Mouse (Mus musculus) stomach, postnatal 0 days (tissue): Measurements from ENCODE around the gene Ppp2r3d. TPM values are rescaled to one million over a fixed set of nuclear protein-coding genes. Genes with fewer than 3 reads are reported as not detected.

ENCODE experiments used
- ATAC-seq: fragments of 200-750 bp; cut with Nextera tagmentation; 2 replicates; pipeline ENCODE4 v1.8.0; 2017; ENCODE audit not compliant: low FRiP score, low TSS enrichment
- DNase-seq: peaks from one replicate; pipeline ENCODE4 v3.0.0-alpha.2; 2016; ENCODE audit warnings: low spot score
- H3K27ac ChIP-seq: fragments of 300-500 bp; sonication (generic); replicated peaks from 2 replicates; pipeline ENCODE4 v1.5.1; 2014; ENCODE audit warnings: mild to moderate bottlenecking, control low read depth
- H3K27me3 ChIP-seq: fragments of 300-500 bp; sonication (generic); 2 replicates; pipeline ENCODE4 v1.6.1; 2014; ENCODE audit warnings: low read length; ENCODE audit not compliant: control insufficient read depth, insufficient read depth
- H3K36me3 ChIP-seq: fragments of 300-500 bp; sonication (generic); 2 replicates; pipeline ENCODE4 v1.6.1; 2014; ENCODE audit warnings: low read length, mixed read lengths; ENCODE audit not compliant: control insufficient read depth, insufficient read depth
- H3K4me1 ChIP-seq: fragments of 300-500 bp; sonication (generic); replicated peaks from 2 replicates; pipeline ENCODE4 v1.6.1; 2014; ENCODE audit warnings: antibody characterized with exemption; ENCODE audit not compliant: control insufficient read depth, insufficient read depth
- H3K4me2 ChIP-seq: fragments of 300-500 bp; sonication (generic); replicated peaks from 2 replicates; pipeline ENCODE4 v1.6.1; 2014; ENCODE audit warnings: low read depth, mild to moderate bottlenecking, control low read depth, moderate library complexity
- H3K4me3 ChIP-seq: fragments of 300-500 bp; sonication (generic); 2 replicates; pipeline ENCODE4 v1.5.1; 2014; ENCODE audit warnings: low read depth, low read length, control low read depth
- H3K9ac ChIP-seq: fragments of 300-500 bp; sonication (generic); 2 replicates; pipeline ENCODE4 v1.6.1; 2014; ENCODE audit warnings: mild to moderate bottlenecking, low read length, control low read depth, mixed read lengths
- H3K9me3 ChIP-seq: fragments of 300-500 bp; sonication (generic); 2 replicates; pipeline ENCODE4 v1.6.1; 2016; ENCODE audit warnings: low read length; ENCODE audit not compliant: control insufficient read depth
- CTCF ChIP-seq: IDR thresholded peaks from 2 replicates; pipeline ENCODE4 v1.5.1; 2016; ENCODE audit warnings: antibody characterized with exemption, low read depth, mild to moderate bottlenecking, moderate library complexity
- EP300 ChIP-seq: optimal IDR thresholded peaks from 2 replicates; pipeline ENCODE3; 2016; ENCODE audit warnings: antibody characterized with exemption
- WGBS: fragments of 180-500 bp; shearing (Covaris S2); extraction: QIAGEN DNeasy Blood & Tissue Kit; methylation state at CpG from one replicate; pipeline ENCODE4 v1.1.7; 2014; 5-methylcytosine and 5-hydroxymethylcytosine counted together
- polyA plus RNA-seq: library from polyadenylated mRNA; unstranded; fragments of >200 nt; fragmentation: Nextera tagmentation; extraction: Ambion mirVana; gene quantifications from 2 replicates; pipeline ENCODE4 v1.2.1, GENCODE M21; 2015

Gene Ppp2r3d
- polyA plus RNA-seq, 1 experiment from 2014 or later, result 78.9 TPM

GRCm38 (mm10) chr9:124442533-124442855, 34.2 kb downstream of the Ppp2r3d start:
- peaks cover 13% of the 10 kb centered on the region for H3K9me3 ChIP-seq
- TF ChIP-seq EP300 (no peak), CTCF (no peak)
- H3K36me3 ChIP-seq, result peaks cover 12% of the 10 kb centered on the region
- no peak overlapping the region for H3K9ac ChIP-seq
- H3K27me3 ChIP-seq, result no peaks in the 10 kb centered on the region
- no peak overlapping the region for H3K27ac ChIP-seq
- H3K4me2 ChIP-seq, result no peak overlapping the region
- DNase-seq, result peak; percentile 36
- no peaks in the 10 kb centered on the region for H3K4me1 ChIP-seq
- H3K4me3 ChIP-seq, result no peak overlapping the region
- ATAC-seq, result peak; percentile 38; the same call in 1 of the 2 replicates
- WGBS, result 97% methylated on average over 13 of the region's 15 CpGs

GRCm38 (mm10) chr9:124441681-124442532, 34.8 kb downstream of the Ppp2r3d start:
- DNase-seq (peak; percentile 38), ATAC-seq (peak; percentile 31)
- peaks cover 12% of the 10 kb centered on the region for H3K36me3 ChIP-seq
- no peak overlapping the region for H3K4me2 ChIP-seq
- peaks cover 13% of the 10 kb centered on the region for H3K9me3 ChIP-seq
- H3K27me3 ChIP-seq, result no peaks in the 10 kb centered on the region
- H3K27ac ChIP-seq, result no peak overlapping the region
- no peaks in the 10 kb centered on the region for H3K4me1 ChIP-seq
- WGBS, result 99% methylated on average over 43 of the region's 45 CpGs
- H3K9ac ChIP-seq, result no peak overlapping the region
- TF ChIP-seq CTCF, result no peak
- TF ChIP-seq EP300, result no peak
- no peak overlapping the region for H3K4me3 ChIP-seq

GRCm38 (mm10) chr9:124440724-124441045, 36.0 kb downstream of the Ppp2r3d start:
- no peak for ATAC-seq

DNA sequence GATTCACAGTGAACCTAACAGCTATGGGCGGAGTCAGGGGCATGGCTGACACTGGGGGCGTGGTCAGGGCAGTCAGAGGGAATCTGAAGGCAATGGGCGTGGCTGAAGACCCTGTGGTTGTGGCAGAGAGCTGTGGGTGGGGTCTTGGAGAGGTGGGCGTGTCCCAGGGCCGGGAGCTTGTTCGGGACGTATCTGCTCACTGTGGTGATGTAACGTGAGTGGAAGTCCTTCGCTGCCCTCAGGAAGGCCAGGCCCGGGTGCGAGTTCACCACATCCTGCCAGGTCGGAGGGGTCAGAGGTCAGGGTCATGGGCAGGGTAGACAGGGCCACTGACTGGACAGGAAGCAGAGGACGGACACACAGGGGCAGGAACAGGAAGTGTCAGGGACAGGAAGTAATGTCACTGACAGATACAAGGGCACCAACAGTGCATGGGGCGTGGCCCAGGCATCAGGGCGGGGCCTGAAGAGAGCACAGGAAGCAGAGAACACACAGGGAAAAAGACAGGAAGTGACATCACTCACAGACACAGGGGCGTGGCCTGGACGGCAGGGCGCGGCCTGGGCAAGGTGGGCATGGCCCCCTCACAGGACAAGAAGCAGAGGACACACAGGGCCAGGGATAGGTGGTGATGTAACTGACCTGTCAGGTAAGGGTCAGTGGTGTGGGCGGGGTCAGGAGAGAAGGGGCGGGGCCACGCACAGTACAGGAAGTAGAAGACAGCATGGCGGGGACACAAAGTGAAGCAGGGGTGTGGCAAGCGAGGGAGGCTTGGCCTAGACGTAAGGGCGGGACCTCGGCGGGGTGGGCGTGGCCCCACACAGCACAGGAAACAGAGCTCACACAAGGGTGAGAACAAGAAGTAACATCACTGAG, 36.6 kb downstream of the Ppp2r3d start:
- Histone ChIP-seq H3K9ac (no peak overlapping the region), H3K9me3 (peaks cover 13% of the 10 kb centered on the region), H3K4me3 (no peak overlapping the region), H3K4me1 (no peaks in the 10 kb centered on the region), H3K36me3 (peaks cover 12% of the 10 kb centered on the region), H3K27me3 (no peaks in the 10 kb centered on the region), H3K4me2 (no peak overlapping the region), H3K27ac (0 out of 2 replicates have a peak overlapping the region, but pooled peaks have one; percentile 18)
- DNase-seq, result peak; percentile 67
- 92% methylated on average over 25 of the region's 29 CpGs for WGBS
- TF ChIP-seq EP300, result no peak
- no peak for TF ChIP-seq CTCF
- ATAC-seq, result peak; percentile 85

More at GRCm38 (mm10) chr9:124440724-124441045, 36.0 kb downstream of the Ppp2r3d start:
- Histone ChIP-seq H3K4me3 (no peak overlapping the region), H3K9ac (no peak overlapping the region), H3K27me3 (no peaks in the 10 kb centered on the region), H3K36me3 (peaks cover 12% of the 10 kb centered on the region), H3K9me3 (peaks cover 13% of the 10 kb centered on the region), H3K27ac (0 out of 2 replicates have a peak overlapping the region, but pooled peaks have one; percentile 18), H3K4me2 (no peak overlapping the region), H3K4me1 (no peaks in the 10 kb centered on the region)
- TF ChIP-seq CTCF, result no peak
- no peak for TF ChIP-seq EP300
- WGBS, result 77% methylated on average over 8 of the region's 14 CpGs
- DNase-seq, result no peak

GRCm38 (mm10) chr9:124439403-124439847, 37.3 kb downstream of the Ppp2r3d start:
- DNase-seq (peak; percentile 68), ATAC-seq (peak; percentile 78)
- H3K4me1 ChIP-seq, result no peaks in the 10 kb centered on the region
- WGBS, result 94% methylated on average over 13 of the region's 13 CpGs
- H3K9me3 ChIP-seq, result peaks cover 13% of the 10 kb centered on the region
- H3K4me3 ChIP-seq, result no peak overlapping the region
- H3K27me3 ChIP-seq, result no peaks in the 10 kb centered on the region
- TF ChIP-seq CTCF (no peak), EP300 (no peak)
- no peak overlapping the region for H3K9ac ChIP-seq
- no peak overlapping the region for H3K4me2 ChIP-seq
- peaks cover 12% of the 10 kb centered on the region for H3K36me3 ChIP-seq
- H3K27ac ChIP-seq, result no peak overlapping the region
